Mouse (Mus musculus) myocyte (in vitro differentiated cells): ENCODE measurements at regions not wholly inside any gene's neighbourhood (a gene's known extent, or its start where the extent isn't known, plus 50 kb on each side); places are given as distances from the start of the nearest gene placed in this dataset.

ENCODE experiments used
- CEBPB ChIP-seq: IDR thresholded peaks from 2 replicates; pipeline ENCODE4 v1.6.1; 2011; ENCODE audit warnings: mild to moderate bottlenecking, moderate library complexity; ENCODE audit not compliant: poor library complexity, insufficient read depth, severe bottlenecking
- E2F4 ChIP-seq: IDR thresholded peaks from one replicate; pipeline ENCODE4 v1.6.1; 2011; ENCODE audit warnings: mild to moderate bottlenecking, control low read depth, moderate library complexity; ENCODE audit not compliant: insufficient read depth
- MAX ChIP-seq: IDR thresholded peaks from one replicate; pipeline ENCODE4 v1.6.1; 2011; ENCODE audit warnings: low read depth, mild to moderate bottlenecking, control low read depth
- MYOG ChIP-seq, 3 experiments: IDR thresholded peaks; one replicate each; pipeline ENCODE4 v1.6.1; 2011; ENCODE audit warnings: control low read depth in 2 of 3, low read depth in 2 of 3, mild to moderate bottlenecking in 2 of 3; ENCODE audit not compliant: insufficient read length in 2 of 3, control insufficient read depth in 1 of 3, insufficient read depth in 1 of 3
- POLR2A ChIP-seq: IDR thresholded peaks from one replicate; pipeline ENCODE4 v1.6.1; 2011; ENCODE audit warnings: low read depth, mild to moderate bottlenecking, control low read depth, moderate library complexity; ENCODE audit not compliant: insufficient read length
- SRF ChIP-seq: IDR thresholded peaks from one replicate; pipeline ENCODE4 v1.6.1; 2011; ENCODE audit warnings: low read depth; ENCODE audit not compliant: control insufficient read depth, insufficient read length
- TCF12 ChIP-seq: IDR thresholded peaks from one replicate; pipeline ENCODE4 v1.6.1; 2011; ENCODE audit warnings: mild to moderate bottlenecking, control low read depth; ENCODE audit not compliant: poor library complexity, insufficient read depth, severe bottlenecking
- TCF3 ChIP-seq: IDR thresholded peaks from one replicate; pipeline ENCODE4 v1.6.1; 2011; ENCODE audit warnings: low read depth, control low read depth; ENCODE audit not compliant: insufficient read length
- USF1 ChIP-seq: IDR thresholded peaks from one replicate; pipeline ENCODE4 v1.6.1; 2011; ENCODE audit warnings: low read depth, mild to moderate bottlenecking, control low read depth, moderate library complexity

GRCm38 (mm10) chr3:41373198-41373597 is 182.3 kb upstream of the Jade1 start:
- TF ChIP-seq POLR2A (no peak), TCF3 (no peak), MYOG (IDR thresholded peaks at IDR 0.05; ENCODE audit: control insufficient read depth in 1 of 3, insufficient read depth in 1 of 3, insufficient read length in 2 of 3, low read depth in 2 of 3) (no peak), MAX (no peak), TCF12 (no peak), E2F4 (no peak), SRF (no peak), USF1 (no peak), CEBPB (no peak)
